Mouse (Mus musculus) mouse trophoblast stem cell (cell line): ENCODE results near the gene Gabrb1.
"Not testable (repeated sequence)": the region's sequence is repeated elsewhere in the genome, so short reads cannot be mapped to it uniquely, and the experiment has no call there.

Source experiments
- in situ Hi-C, 2 experiments: fragments of 300-500 bp; cut with MseI, MboI; formaldehyde crosslinking; loops; 2 replicates in 1 of 2; 3 replicates in 1 of 2; pipeline ENCODE4 v1.15.1; 2025

The Gabrb1 gene

GRCm38 (mm10) chr5:72003811-72004435, 346.0 kb downstream of the Gabrb1 start:
- in situ Hi-C loops: no loop called here

GRCm38 (mm10) chr5:72036954-72037353, 379.0 kb downstream of the Gabrb1 start:
- in situ Hi-C loops: no loop called here

GRCm38 (mm10) chr5:72043226-72044151, 385.6 kb downstream of the Gabrb1 start:
- in situ Hi-C loops: no loop called here

GRCm38 (mm10) chr5:72046261-72046660, 388.3 kb downstream of the Gabrb1 start:
- in situ Hi-C loops: no loop called here

- in situ Hi-C loops: no loop called here
These were observed 406.2 kb downstream of the Gabrb1 start for GRCm38 (mm10) chr5:72064079-72064478.

- in situ Hi-C loops: no loop called here
These were observed 410.9 kb downstream of the Gabrb1 start for GRCm38 (mm10) chr5:72068826-72069225.

GRCm38 (mm10) chr5:72069398-72069797, 411.5 kb downstream of the Gabrb1 start:
- in situ Hi-C loops: not testable (repeated sequence)

- in situ Hi-C loops: loop anchor here in 1 of 2 experiments (25.0 kb wide), 1 partner anchor 539 kb away; the partner anchor contains the start of gene Cox7b2
These were observed 418.9 kb downstream of the Gabrb1 start for GRCm38 (mm10) chr5:72076781-72077180.

GRCm38 (mm10) chr5:72086518-72086917, 428.6 kb downstream of the Gabrb1 start:
- in situ Hi-C loops: loop anchor here in 1 of 2 experiments (25.0 kb wide), 1 partner anchor 549 kb away; the partner anchor contains the start of gene Cox7b2

GRCm38 (mm10) chr5:72094582-72094981, 436.7 kb downstream of the Gabrb1 start:
- in situ Hi-C loops: loop anchor here in 1 of 2 experiments (25.0 kb wide), 1 partner anchor 557 kb away; the partner anchor contains the start of gene Cox7b2

GRCm38 (mm10) chr5:72095015-72095414, 437.1 kb downstream of the Gabrb1 start:
- in situ Hi-C loops: loop anchor here in 1 of 2 experiments (25.0 kb wide), 1 partner anchor 558 kb away; the partner anchor contains the start of gene Cox7b2

GRCm38 (mm10) chr5:72104274-72104921, 446.5 kb downstream of the Gabrb1 start:
- in situ Hi-C loops: no loop called here

- in situ Hi-C loops: no loop called here
These were observed 464.6 kb downstream of the Gabrb1 start for GRCm38 (mm10) chr5:72122414-72123037.

GRCm38 (mm10) chr5:72126681-72127080, 468.8 kb downstream of the Gabrb1 start:
- in situ Hi-C loops: no loop called here

GRCm38 (mm10) chr5:72133906-72134305, 476.0 kb downstream of the Gabrb1 start:
- in situ Hi-C loops: no loop called here

GRCm38 (mm10) chr5:72138256-72138655, 480.3 kb downstream of the Gabrb1 start:
- in situ Hi-C loops: no loop called here

- in situ Hi-C loops: no loop called here
These were observed 481.7 kb downstream of the Gabrb1 start for GRCm38 (mm10) chr5:72139619-72140018.

GRCm38 (mm10) chr5:72148679-72149078, 490.8 kb downstream of the Gabrb1 start:
- in situ Hi-C loops: no loop called here

GRCm38 (mm10) chr5:72150870-72151269, 493.0 kb downstream of the Gabrb1 start:
- in situ Hi-C loops: no loop called here

GRCm38 (mm10) chr5:72155686-72156085, 497.8 kb downstream of the Gabrb1 start:
- in situ Hi-C loops: not testable (repeated sequence)

GRCm38 (mm10) chr5:72156598-72156997, 498.7 kb downstream of the Gabrb1 start:
- in situ Hi-C loops: no loop called here
